Mouse (Mus musculus): Measurements from ENCODE around the gene Ctso. TPM values are rescaled to one million over a fixed set of nuclear protein-coding genes. Genes with fewer than 3 reads are reported as not detected.

Ctso gene
- polyA plus RNA-seq, 1 experiment from 2014 or later, result 5.0 TPM

GRCm38 (mm10) chr3:81975607-81976006, 43.2 kb downstream of the Ctso start:
- DNase-seq (ENCODE audit: low spot score), result no peak
- H3K27ac ChIP-seq, result no peak overlapping the region
- H3K36me3 ChIP-seq, result no peaks in the 10 kb centered on the region
- H3K4me3 ChIP-seq, result no peak overlapping the region
- no peaks in the 10 kb centered on the region for H3K9me3 ChIP-seq (replicated peaks)
- WGBS, result 59% methylated on average over 4 of the region's 4 CpGs
- H3K4me1 ChIP-seq, result peaks cover 18% of the 10 kb centered on the region; the same call in 1 of the 2 replicates
- no peaks in the 10 kb centered on the region for H3K27me3 ChIP-seq (ENCODE audit: low read depth, poor library complexity, severe bottlenecking)

GRCm38 (mm10) chr3:81976102-81976501, 43.7 kb downstream of the Ctso start, which contains the start of gene Tdo2:
Tdo2 (minus strand) TSS chr3:81976202.
- Histone ChIP-seq H3K27me3 (ENCODE audit: low read depth, poor library complexity, severe bottlenecking) (no peaks in the 10 kb centered on the region), H3K9me3 (replicated peaks) (no peaks in the 10 kb centered on the region), H3K4me1 (peaks cover 18% of the 10 kb centered on the region; the same call in 1 of the 2 replicates), H3K4me3 (no peak within 1 kb of the TSS), H3K27ac (no peak within 1 kb of the TSS), H3K36me3 (no peaks in the 10 kb centered on the region)
- no peak for DNase-seq (ENCODE audit: low spot score)

GRCm38 (mm10) chr3:81981576-81981975, 49.2 kb downstream of the Ctso start:
- H3K4me3 ChIP-seq, result no peak overlapping the region
- H3K9me3 ChIP-seq (replicated peaks), result no peaks in the 10 kb centered on the region
- DNase-seq (ENCODE audit: low spot score), result no peak
- no peak overlapping the region for H3K27ac ChIP-seq
- H3K4me1 ChIP-seq, result peaks cover 7% of the 10 kb centered on the region; the same call in 1 of the 2 replicates
- no peaks in the 10 kb centered on the region for H3K36me3 ChIP-seq
- 94% methylated on average over 5 of the region's 5 CpGs for WGBS
- H3K27me3 ChIP-seq (ENCODE audit: low read depth, poor library complexity, severe bottlenecking), result no peaks in the 10 kb centered on the region

GRCm38 (mm10) chr3:81981990-81982389, 49.6 kb downstream of the Ctso start, which contains the start of gene Asic5:
Asic5 (plus strand) TSS chr3:81982290.
- Histone ChIP-seq H3K9me3 (replicated peaks) (no peaks in the 10 kb centered on the region), H3K4me1 (peaks cover 7% of the 10 kb centered on the region; the same call in 1 of the 2 replicates), H3K27ac (no peak within 1 kb of the TSS), H3K4me3 (no peak within 1 kb of the TSS), H3K27me3 (ENCODE audit: low read depth, poor library complexity, severe bottlenecking) (no peaks in the 10 kb centered on the region), H3K36me3 (no peaks in the 10 kb centered on the region)
- DNase-seq (ENCODE audit: low spot score), result no peak
- 94% methylated on average over 5 of the region's 5 CpGs for WGBS

- H3K27ac ChIP-seq, result no peak overlapping the region
- no peaks in the 10 kb centered on the region for H3K4me1 ChIP-seq
- H3K36me3 ChIP-seq, result no peaks in the 10 kb centered on the region
- no peak for DNase-seq (ENCODE audit: low spot score)
- 87% methylated on average over 8 of the region's 8 CpGs for WGBS
- H3K9me3 ChIP-seq (replicated peaks), result no peaks in the 10 kb centered on the region
- no peaks in the 10 kb centered on the region for H3K27me3 ChIP-seq (ENCODE audit: low read depth, poor library complexity, severe bottlenecking)
- no peak overlapping the region for H3K4me3 ChIP-seq
Observed at GRCm38 (mm10) chr3:81983120-81983895, 50.9 kb downstream of the Ctso start.

- 72% methylated on average over 1 of the region's 1 CpGs for WGBS
- no peak for DNase-seq (ENCODE audit: low spot score)
Observed at GRCm38 (mm10) chr3:81985100-81985499, 52.7 kb downstream of the Ctso start.

GRCm38 (mm10) chr3:81986103-81986502, 53.7 kb downstream of the Ctso start:
- H3K27me3 ChIP-seq (ENCODE audit: low read depth, poor library complexity, severe bottlenecking), result no peaks in the 10 kb centered on the region
- WGBS, result 92% methylated on average over 2 of the region's 2 CpGs
- H3K27ac ChIP-seq, result no peak overlapping the region
- H3K4me3 ChIP-seq, result no peak overlapping the region
- no peak for DNase-seq (ENCODE audit: low spot score)
- no peaks in the 10 kb centered on the region for H3K4me1 ChIP-seq
- H3K9me3 ChIP-seq (replicated peaks), result no peaks in the 10 kb centered on the region
- no peaks in the 10 kb centered on the region for H3K36me3 ChIP-seq

More at GRCm38 (mm10) chr3:81985100-81985499, 52.7 kb downstream of the Ctso start:
- Histone ChIP-seq H3K27ac (no peak overlapping the region), H3K9me3 (replicated peaks) (no peaks in the 10 kb centered on the region), H3K36me3 (no peaks in the 10 kb centered on the region), H3K27me3 (ENCODE audit: low read depth, poor library complexity, severe bottlenecking) (no peaks in the 10 kb centered on the region), H3K4me1 (no peaks in the 10 kb centered on the region), H3K4me3 (no peak overlapping the region)

- Histone ChIP-seq H3K36me3 (no peaks in the 10 kb centered on the region), H3K4me3 (no peak overlapping the region), H3K9me3 (replicated peaks) (no peaks in the 10 kb centered on the region), H3K27ac (no peak overlapping the region), H3K4me1 (no peaks in the 10 kb centered on the region), H3K27me3 (ENCODE audit: low read depth, poor library complexity, severe bottlenecking) (no peaks in the 10 kb centered on the region)
- DNase-seq (ENCODE audit: low spot score), result no peak
- 92% methylated on average over 3 of the region's 3 CpGs for WGBS
Observed at GRCm38 (mm10) chr3:81987628-81988027, 55.2 kb downstream of the Ctso start.

- no peak overlapping the region for H3K27ac ChIP-seq
- DNase-seq (ENCODE audit: low spot score), result no peak
- WGBS, result 41% methylated on average over 2 of the region's 2 CpGs
Observed at GRCm38 (mm10) chr3:81989692-81990141, 57.3 kb downstream of the Ctso start.

GRCm38 (mm10) chr3:81990531-81990930, 58.1 kb downstream of the Ctso start:
- H3K27ac ChIP-seq, result no peak overlapping the region
- 74% methylated on average over 3 of the region's 3 CpGs for WGBS
- no peaks in the 10 kb centered on the region for H3K27me3 ChIP-seq (ENCODE audit: low read depth, poor library complexity, severe bottlenecking)
- DNase-seq (ENCODE audit: low spot score), result no peak
- no peaks in the 10 kb centered on the region for H3K9me3 ChIP-seq (replicated peaks)
- H3K4me3 ChIP-seq, result no peak overlapping the region
- H3K36me3 ChIP-seq, result no peaks in the 10 kb centered on the region
- no peaks in the 10 kb centered on the region for H3K4me1 ChIP-seq

More at GRCm38 (mm10) chr3:81989692-81990141, 57.3 kb downstream of the Ctso start:
- no peak overlapping the region for H3K4me3 ChIP-seq
- H3K9me3 ChIP-seq (replicated peaks), result no peaks in the 10 kb centered on the region
- H3K36me3 ChIP-seq, result no peaks in the 10 kb centered on the region
- no peaks in the 10 kb centered on the region for H3K27me3 ChIP-seq (ENCODE audit: low read depth, poor library complexity, severe bottlenecking)
- H3K4me1 ChIP-seq, result no peaks in the 10 kb centered on the region

- no peak overlapping the region for H3K27ac ChIP-seq
- DNase-seq (ENCODE audit: low spot score), result no peak
- no peaks in the 10 kb centered on the region for H3K36me3 ChIP-seq
- H3K27me3 ChIP-seq (ENCODE audit: low read depth, poor library complexity, severe bottlenecking), result no peaks in the 10 kb centered on the region
- H3K9me3 ChIP-seq (replicated peaks), result no peaks in the 10 kb centered on the region
- no peak overlapping the region for H3K4me3 ChIP-seq
- WGBS, result 55% methylated on average over 4 of the region's 4 CpGs
- no peaks in the 10 kb centered on the region for H3K4me1 ChIP-seq
Observed at GRCm38 (mm10) chr3:81995371-81995770, 63.0 kb downstream of the Ctso start.

GRCm38 (mm10) chr3:81995988-81996387, 63.6 kb downstream of the Ctso start:
- WGBS, result 3% methylated on average over 1 of the region's 1 CpGs
- DNase-seq (ENCODE audit: low spot score), result no peak
- Histone ChIP-seq H3K36me3 (no peaks in the 10 kb centered on the region), H3K4me1 (no peaks in the 10 kb centered on the region), H3K27ac (no peak overlapping the region), H3K27me3 (ENCODE audit: low read depth, poor library complexity, severe bottlenecking) (no peaks in the 10 kb centered on the region), H3K9me3 (replicated peaks) (no peaks in the 10 kb centered on the region), H3K4me3 (no peak overlapping the region)
